Mouse (Mus musculus) liver, embryonic 14.5 days (tissue): ENCODE measurements around the gene Tmeff1. TPM values are rescaled to one million over a fixed set of nuclear protein-coding genes. Genes with fewer than 3 reads are reported as not detected.

ENCODE experiments used
- ATAC-seq: fragments of 200-750 bp; cut with Nextera tagmentation; 2 replicates; pipeline ENCODE4 v1.8.0; 2017; ENCODE audit warnings: moderate number of reproducible peaks, mild to moderate bottlenecking, moderate library complexity; ENCODE audit not compliant: insufficient read depth
- DNase-seq, 3 experiments: peaks; one replicate each; pipeline ENCODE4 v3.0.0-alpha.2; 2012 to 2013; ENCODE audit warnings: low read depth in 3 of 3, low spot score in 3 of 3
- H3K27ac ChIP-seq: fragments of 300-500 bp; sonication (generic); 2 replicates; pipeline ENCODE4 v1.5.1; 2014; ENCODE audit warnings: moderate library complexity, mild to moderate bottlenecking, control low read depth, inconsistent platforms
- H3K27me3 ChIP-seq: fragments of 300-500 bp; sonication (generic); 2 replicates; pipeline ENCODE4 v1.6.1; 2014; ENCODE audit warnings: mild to moderate bottlenecking, low read length, moderate library complexity; ENCODE audit not compliant: control insufficient read depth, insufficient read depth
- H3K36me3 ChIP-seq: fragments of 300-500 bp; sonication (generic); replicated peaks from 2 replicates; pipeline ENCODE4 v1.6.1; 2014; ENCODE audit warnings: low read depth; ENCODE audit not compliant: control insufficient read depth, insufficient read depth
- H3K4me1 ChIP-seq, 2 experiments: fragments of 200-500 bp in 1 of 2; fragments of 300-500 bp in 1 of 2; sonication (generic) in 1 of 2; replicated peaks; 2 replicates each; pipeline ENCODE4 v1.6.1; 2012 to 2014; ENCODE audit warnings: antibody characterized with exemption in 1 of 2, inconsistent platforms in 1 of 2, low read length in 1 of 2; ENCODE audit not compliant: control insufficient read depth in 2 of 2, insufficient read depth in 2 of 2
- H3K4me2 ChIP-seq: fragments of 300-500 bp; sonication (generic); 2 replicates; pipeline ENCODE4 v1.6.1; 2014; ENCODE audit warnings: low read depth, mild to moderate bottlenecking, control low read depth, moderate library complexity
- H3K4me3 ChIP-seq, 2 experiments: fragments of 200-500 bp in 1 of 2; fragments of 300-500 bp in 1 of 2; sonication (generic) in 1 of 2; 2 replicates each; pipeline ENCODE4 v1.5.1; 2012 to 2014; ENCODE audit warnings: low read depth in 2 of 2, low read length in 2 of 2, mild to moderate bottlenecking in 2 of 2, control low read depth in 1 of 2, inconsistent platforms in 1 of 2, moderate library complexity in 1 of 2; ENCODE audit not compliant: insufficient read depth in 1 of 2
- H3K9ac ChIP-seq: fragments of 300-500 bp; sonication (generic); replicated peaks from 2 replicates; pipeline ENCODE4 v1.6.1; 2014; ENCODE audit warnings: mild to moderate bottlenecking, control low read depth, moderate library complexity
- H3K9me3 ChIP-seq: fragments of 300-500 bp; sonication (generic); 2 replicates; pipeline ENCODE4 v1.6.1; 2016; ENCODE audit warnings: low read length, mixed read lengths; ENCODE audit not compliant: control insufficient read depth
- CTCF ChIP-seq: IDR thresholded peaks from 2 replicates; pipeline ENCODE4 v1.5.1; 2016; ENCODE audit warnings: antibody characterized with exemption, low read depth, control low read depth
- EP300 ChIP-seq: IDR thresholded peaks from 2 replicates; pipeline ENCODE4 v1.6.1; 2016; ENCODE audit warnings: antibody characterized with exemption, low read depth
- WGBS: fragments of 180-500 bp; shearing (Covaris S2); extraction: QIAGEN DNeasy Blood & Tissue Kit; methylation state at CpG from one replicate; pipeline ENCODE4 v1.1.7; 2014; ENCODE audit not compliant: insufficient replicate concordance; 5-methylcytosine and 5-hydroxymethylcytosine counted together
- polyA plus RNA-seq, 2 experiments: library from polyadenylated mRNA; depleted of rRNA in 1 of 2; stranded (reverse) in 1 of 2; unstranded in 1 of 2; fragments of >200 nt; fragmentation: Nextera tagmentation in 1 of 2; extraction: Ambion mirVana in 1 of 2; gene quantifications; 2 replicates each; pipeline versions ENCODE4 v1.2.1 to v1.2.3; 2012 to 2014

Tmeff1 gene
- polyA plus RNA-seq, 2 experiments: 1.4 to 1.5 TPM

- no peaks in the 10 kb centered on the region for H3K4me1 ChIP-seq
- H3K4me2 ChIP-seq: no peak overlapping the region
- DNase-seq (no peak), ATAC-seq (no peak)
- H3K4me3 ChIP-seq: no peak overlapping the region
- H3K27me3 ChIP-seq: no peaks in the 10 kb centered on the region
- H3K9me3 ChIP-seq: no peaks in the 10 kb centered on the region
- TF ChIP-seq EP300 (no peak), CTCF (no peak)
- no peaks in the 10 kb centered on the region for H3K36me3 ChIP-seq
- 85% methylated on average over 17 of the region's 17 CpGs for WGBS
- no peak overlapping the region for H3K9ac ChIP-seq
- no peak overlapping the region for H3K27ac ChIP-seq
Measured at GRCm38 (mm10) chr4:48639503-48639902, 54.5 kb downstream of the Tmeff1 start.

GRCm38 (mm10) chr4:48643801-48644200, 58.8 kb downstream of the Tmeff1 start:
- Histone ChIP-seq H3K36me3 (no peaks in the 10 kb centered on the region), H3K27ac (no peak overlapping the region), H3K4me3 (no peak overlapping the region), H3K4me1 (no peaks in the 10 kb centered on the region), H3K9ac (no peak overlapping the region), H3K27me3 (no peaks in the 10 kb centered on the region), H3K9me3 (no peaks in the 10 kb centered on the region), H3K4me2 (no peak overlapping the region)
- ATAC-seq (no peak), DNase-seq (no peak)
- WGBS: 64% methylated on average over 6 of the region's 6 CpGs
- TF ChIP-seq CTCF (no peak), EP300 (no peak)

GRCm38 (mm10) chr4:48646143-48646542, 61.2 kb downstream of the Tmeff1 start:
- Histone ChIP-seq H3K4me2 (no peak overlapping the region), H3K36me3 (no peaks in the 10 kb centered on the region), H3K9ac (no peak overlapping the region), H3K4me1 (no peaks in the 10 kb centered on the region), H3K27ac (no peak overlapping the region), H3K4me3 (no peak overlapping the region), H3K9me3 (no peaks in the 10 kb centered on the region), H3K27me3 (no peaks in the 10 kb centered on the region)
- ATAC-seq: no peak
- DNase-seq: no peak
- TF ChIP-seq EP300 (no peak), CTCF (no peak)
- 83% methylated on average over 5 of the region's 5 CpGs for WGBS

GRCm38 (mm10) chr4:48650617-48651360, 65.8 kb downstream of the Tmeff1 start:
- DNase-seq (no peak), ATAC-seq (no peak)
- WGBS: 67% methylated on average over 10 of the region's 10 CpGs
- no peak overlapping the region for H3K4me2 ChIP-seq
- H3K9ac ChIP-seq: no peak overlapping the region
- no peaks in the 10 kb centered on the region for H3K4me1 ChIP-seq
- TF ChIP-seq EP300: no peak
- no peak overlapping the region for H3K4me3 ChIP-seq
- H3K27ac ChIP-seq: no peak overlapping the region
- no peaks in the 10 kb centered on the region for H3K27me3 ChIP-seq
- no peaks in the 10 kb centered on the region for H3K36me3 ChIP-seq
- no peaks in the 10 kb centered on the region for H3K9me3 ChIP-seq

GRCm38 (mm10) chr4:48654118-48654517, 69.1 kb downstream of the Tmeff1 start:
- TF ChIP-seq EP300 (no peak), CTCF (no peak)
- DNase-seq: no peak

More at GRCm38 (mm10) chr4:48654118-48654517, 69.1 kb downstream of the Tmeff1 start:
- Histone ChIP-seq H3K4me1 (no peaks in the 10 kb centered on the region), H3K27me3 (no peaks in the 10 kb centered on the region), H3K27ac (no peak overlapping the region), H3K9me3 (no peaks in the 10 kb centered on the region), H3K4me3 (no peak overlapping the region), H3K4me2 (no peak overlapping the region), H3K36me3 (no peaks in the 10 kb centered on the region), H3K9ac (no peak overlapping the region)
- ATAC-seq: no peak
- WGBS: 67% methylated on average over 4 of the region's 4 CpGs
